Mouse (Mus musculus) forebrain, embryonic 15.5 days (tissue): ENCODE data around the gene Commd8. TPM values are rescaled to one million over a fixed set of nuclear protein-coding genes. Genes with fewer than 3 reads are reported as not detected.
"Not testable (repeated sequence)": the region's sequence is repeated elsewhere in the genome, so short reads cannot be mapped to it uniquely, and the experiment has no call there.

Source experiments
- ATAC-seq: fragments of 200-750 bp; cut with Nextera tagmentation; replicated peaks from 2 replicates; pipeline ENCODE4 v1.8.0; 2017; ENCODE audit warnings: mild to moderate bottlenecking, moderate TSS enrichment, moderate library complexity
- H3K27ac ChIP-seq: fragments of 300-500 bp; sonication (generic); replicated peaks from 2 replicates; pipeline ENCODE4 v1.5.1; 2015; ENCODE audit warnings: mild to moderate bottlenecking, inconsistent platforms
- H3K27me3 ChIP-seq: fragments of 300-500 bp; sonication (generic); 2 replicates; pipeline ENCODE4 v1.6.1; 2015; ENCODE audit warnings: inconsistent platforms
- H3K36me3 ChIP-seq: fragments of 300-500 bp; sonication (generic); 2 replicates; pipeline ENCODE4 v1.6.1; 2015; ENCODE audit warnings: mild to moderate bottlenecking, inconsistent platforms
- H3K4me1 ChIP-seq: fragments of 300-500 bp; sonication (generic); 2 replicates; pipeline ENCODE4 v1.6.1; 2015; ENCODE audit warnings: inconsistent platforms
- H3K4me2 ChIP-seq: fragments of 300-500 bp; sonication (generic); replicated peaks from 2 replicates; pipeline ENCODE4 v1.6.1; 2015; ENCODE audit warnings: mild to moderate bottlenecking, inconsistent platforms
- H3K4me3 ChIP-seq: fragments of 300-500 bp; sonication (generic); 2 replicates; pipeline ENCODE4 v1.5.1; 2015; ENCODE audit warnings: mild to moderate bottlenecking, inconsistent platforms
- H3K9ac ChIP-seq: fragments of 300-500 bp; sonication (generic); replicated peaks from 2 replicates; pipeline ENCODE4 v1.6.1; 2015; ENCODE audit warnings: mild to moderate bottlenecking, inconsistent platforms
- H3K9me3 ChIP-seq: fragments of 300-500 bp; sonication (generic); 2 replicates; pipeline ENCODE4 v1.6.1; 2016; ENCODE audit warnings: inconsistent platforms
- WGBS: fragments of 180-500 bp; shearing (Covaris S2); methylation state at CpG from one replicate; pipeline ENCODE4 v1.1.7; 2015; ENCODE audit warnings: mixed read lengths; 5-methylcytosine and 5-hydroxymethylcytosine counted together
- polyA plus RNA-seq: library from polyadenylated mRNA; unstranded; fragments of >200 nt; fragmentation: Nextera tagmentation; extraction: Ambion mirVana; gene quantifications from 2 replicates; pipeline ENCODE4 v1.2.1, GENCODE M21; 2015

Gene Commd8
- polyA plus RNA-seq, 1 experiment from 2014 or later = 145 TPM

DNA sequence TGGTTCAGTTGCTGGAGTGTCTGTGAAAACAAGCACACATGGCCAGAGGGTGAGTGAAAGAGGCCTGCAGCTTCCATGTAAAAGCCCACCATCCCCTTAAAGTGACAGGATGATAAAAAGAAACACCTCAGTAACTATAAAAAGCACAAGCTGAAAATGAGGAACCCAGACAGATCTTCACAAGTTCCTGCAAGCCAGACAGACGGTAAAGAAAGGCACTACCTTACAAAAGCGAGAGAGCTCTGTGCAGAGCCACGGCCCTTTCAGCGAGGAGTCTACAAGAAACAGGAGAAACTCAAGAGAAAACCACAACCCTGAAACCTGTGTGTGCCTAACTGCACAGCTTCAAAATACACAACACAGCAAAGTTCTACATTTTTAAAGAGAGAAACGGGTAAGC is 5.1 kb downstream of the Commd8 start:
- Histone ChIP-seq H3K4me2 (no peak overlapping the region), H3K27me3 (no peaks in the 10 kb centered on the region), H3K4me1 (peaks cover 10% of the 10 kb centered on the region), H3K9ac (no peak overlapping the region), H3K4me3 (no peak overlapping the region), H3K36me3 (peaks cover 43% of the 10 kb centered on the region), H3K9me3 (no peaks in the 10 kb centered on the region), H3K27ac (no peak overlapping the region)
- 90% methylated on average over 5 of the region's 5 CpGs for WGBS
- no peak for ATAC-seq

GRCm38 (mm10) chr5:72160781-72161485 is 7.1 kb downstream of the Commd8 start:
- Histone ChIP-seq H3K9ac (no peak overlapping the region), H3K27ac (no peak overlapping the region), H3K27me3 (no peaks in the 10 kb centered on the region), H3K4me1 (no peaks in the 10 kb centered on the region), H3K4me3 (no peak overlapping the region), H3K4me2 (no peak overlapping the region), H3K9me3 (no peaks in the 10 kb centered on the region), H3K36me3 (peaks cover 52% of the 10 kb centered on the region)
- no peak for ATAC-seq
- WGBS = 91% methylated on average over 11 of the region's 11 CpGs

GRCm38 (mm10) chr5:72159537-72159936 is 8.5 kb downstream of the Commd8 start:
- Histone ChIP-seq H3K4me1 (no peaks in the 10 kb centered on the region), H3K9ac (no peak overlapping the region), H3K4me3 (no peak overlapping the region), H3K9me3 (no peaks in the 10 kb centered on the region), H3K36me3 (peaks cover 58% of the 10 kb centered on the region), H3K27ac (no peak overlapping the region), H3K4me2 (no peak overlapping the region), H3K27me3 (no peaks in the 10 kb centered on the region)
- ATAC-seq = no peak
- 91% methylated on average over 6 of the region's 6 CpGs for WGBS

- H3K36me3 ChIP-seq = peaks cover 58% of the 10 kb centered on the region
- WGBS = 92% methylated on average over 12 of the region's 12 CpGs
- no peak overlapping the region for H3K4me3 ChIP-seq
- no peaks in the 10 kb centered on the region for H3K4me1 ChIP-seq
- no peak overlapping the region for H3K4me2 ChIP-seq
- no peaks in the 10 kb centered on the region for H3K9me3 ChIP-seq
- no peaks in the 10 kb centered on the region for H3K27me3 ChIP-seq
- no peak for ATAC-seq
- H3K27ac ChIP-seq = no peak overlapping the region
- no peak overlapping the region for H3K9ac ChIP-seq
Observed at GRCm38 (mm10) chr5:72158667-72159066, 9.3 kb downstream of the Commd8 start.

GRCm38 (mm10) chr5:72156598-72156997 is 11.4 kb downstream of the Commd8 start:
- H3K4me2 ChIP-seq = no peak overlapping the region
- H3K27ac ChIP-seq = no peak overlapping the region
- no peaks in the 10 kb centered on the region for H3K9me3 ChIP-seq
- no peak overlapping the region for H3K9ac ChIP-seq
- H3K4me3 ChIP-seq = no peak overlapping the region
- peaks cover 44% of the 10 kb centered on the region for H3K36me3 ChIP-seq
- no peaks in the 10 kb centered on the region for H3K27me3 ChIP-seq
- WGBS = 97% methylated on average over 5 of the region's 5 CpGs
- H3K4me1 ChIP-seq = no peaks in the 10 kb centered on the region
- no peak for ATAC-seq

DNA sequence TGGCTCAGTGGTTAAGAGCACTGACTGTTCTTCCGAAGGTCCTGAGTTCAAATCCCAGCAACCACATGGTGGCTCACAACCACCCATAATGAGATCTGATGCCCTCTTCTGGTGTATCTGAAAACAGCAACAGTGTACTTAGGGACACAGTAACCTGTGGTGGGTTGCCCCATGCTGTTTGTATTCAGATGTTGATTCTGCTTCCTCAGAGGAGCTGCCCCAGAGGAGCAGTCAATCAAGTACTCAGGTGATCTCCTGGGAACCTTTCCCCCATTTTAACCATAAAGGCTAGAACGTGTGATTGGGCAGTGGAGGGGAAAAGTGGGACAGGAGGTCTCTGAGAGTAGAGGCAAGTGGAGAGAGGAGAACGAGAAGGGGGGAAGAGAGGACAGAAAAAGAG is 12.3 kb downstream of the Commd8 start:
- not testable (repeated sequence) for H3K4me2 ChIP-seq, H3K27me3 ChIP-seq, H3K4me1 ChIP-seq, H3K9me3 ChIP-seq, H3K27ac ChIP-seq, H3K9ac ChIP-seq, H3K4me3 ChIP-seq, ATAC-seq
- WGBS = 76% methylated on average over 3 of the region's 3 CpGs
- H3K36me3 ChIP-seq = peaks cover 37% of the 10 kb centered on the region

DNA sequence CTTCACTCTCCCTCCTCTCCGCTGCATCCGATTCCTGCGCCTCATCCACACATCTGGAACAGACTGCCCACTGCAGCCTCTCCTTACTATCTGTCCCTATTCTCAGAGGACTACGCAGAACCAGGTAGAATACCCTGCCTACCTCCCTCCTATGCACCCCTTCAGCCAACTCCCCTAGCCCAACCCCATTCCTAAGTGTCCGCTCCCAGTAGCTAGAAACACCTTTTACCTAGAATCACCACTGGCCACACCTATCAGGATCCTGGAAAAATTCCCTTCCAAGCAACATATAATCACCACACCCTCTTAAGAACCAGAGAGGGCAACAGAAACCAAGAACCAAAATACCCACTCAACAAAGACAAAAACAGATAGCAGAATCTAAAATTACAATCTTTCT is 17.1 kb downstream of the Commd8 start:
- H3K9ac ChIP-seq = no peak overlapping the region
- H3K27me3 ChIP-seq = no peaks in the 10 kb centered on the region
- H3K4me3 ChIP-seq = no peak overlapping the region
- H3K9me3 ChIP-seq = no peaks in the 10 kb centered on the region
- peaks cover 17% of the 10 kb centered on the region for H3K4me1 ChIP-seq
- 93% methylated on average over 5 of the region's 5 CpGs for WGBS
- H3K27ac ChIP-seq = no peak overlapping the region
- 0 out of 2 replicates have a peak, but pooled peaks cover 5% of the 10 kb centered on the region for H3K36me3 ChIP-seq
- H3K4me2 ChIP-seq = no peak overlapping the region
- no peak for ATAC-seq

GRCm38 (mm10) chr5:72148679-72149078 is 19.3 kb downstream of the Commd8 start:
- H3K36me3 ChIP-seq = no peaks in the 10 kb centered on the region
- no peak overlapping the region for H3K4me2 ChIP-seq
- 33% methylated on average over 5 of the region's 5 CpGs for WGBS
- peak overlapping the region; percentile 37; the same call in 1 of the 2 replicates for H3K27ac ChIP-seq
- H3K9me3 ChIP-seq = no peaks in the 10 kb centered on the region
- no peak overlapping the region for H3K4me3 ChIP-seq
- no peaks in the 10 kb centered on the region for H3K27me3 ChIP-seq
- H3K9ac ChIP-seq = no peak overlapping the region
- ATAC-seq = 0 out of 2 replicates have a peak, but pooled peaks have one; percentile 26
- H3K4me1 ChIP-seq = peaks cover 17% of the 10 kb centered on the region

GRCm38 (mm10) chr5:72139619-72140018 is 28.4 kb downstream of the Commd8 start:
- H3K4me3 ChIP-seq = no peak overlapping the region
- 48% methylated on average over 1 of the region's 1 CpGs for WGBS
- peak; percentile 58 for ATAC-seq
- no peaks in the 10 kb centered on the region for H3K27me3 ChIP-seq
- H3K27ac ChIP-seq = no peak overlapping the region
- no peak overlapping the region for H3K9ac ChIP-seq
- no peaks in the 10 kb centered on the region for H3K36me3 ChIP-seq
- no peak overlapping the region for H3K4me2 ChIP-seq
- 0 out of 2 replicates have a peak, but pooled peaks cover 3% of the 10 kb centered on the region for H3K4me1 ChIP-seq
- H3K9me3 ChIP-seq = no peaks in the 10 kb centered on the region

DNA sequence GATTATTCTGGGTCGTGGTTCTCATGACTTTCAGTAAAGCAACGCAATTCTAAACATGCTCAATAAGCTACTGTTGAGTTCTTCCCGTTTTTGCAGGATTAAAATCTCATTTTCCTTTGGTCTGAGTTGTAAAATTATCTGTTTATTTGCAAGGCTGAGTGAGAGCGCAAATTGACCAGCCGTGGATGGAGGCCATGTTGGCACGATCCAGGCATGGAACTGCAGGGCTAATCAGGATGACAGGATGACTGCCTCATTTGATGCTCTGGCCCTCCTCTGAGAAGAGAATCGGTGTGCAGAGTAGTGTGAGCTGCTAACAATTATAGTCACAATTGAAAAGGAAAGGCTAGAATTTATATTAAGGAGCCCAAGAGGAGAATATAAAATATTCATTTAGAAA is 29.7 kb downstream of the Commd8 start:
- Histone ChIP-seq H3K9ac (no peak overlapping the region), H3K4me1 (0 out of 2 replicates have a peak, but pooled peaks cover 3% of the 10 kb centered on the region), H3K9me3 (no peaks in the 10 kb centered on the region), H3K27me3 (no peaks in the 10 kb centered on the region), H3K4me2 (no peak overlapping the region), H3K4me3 (no peak overlapping the region), H3K36me3 (no peaks in the 10 kb centered on the region), H3K27ac (no peak overlapping the region)
- no peak for ATAC-seq
- WGBS = 84% methylated on average over 7 of the region's 7 CpGs

- Histone ChIP-seq H3K27ac (no peak overlapping the region), H3K4me1 (no peaks in the 10 kb centered on the region), H3K9ac (no peak overlapping the region), H3K9me3 (no peaks in the 10 kb centered on the region), H3K4me3 (no peak overlapping the region), H3K27me3 (no peaks in the 10 kb centered on the region), H3K4me2 (no peak overlapping the region), H3K36me3 (no peaks in the 10 kb centered on the region)
- 67% methylated on average over 2 of the region's 2 CpGs for WGBS
- no peak for ATAC-seq
Observed at GRCm38 (mm10) chr5:72133906-72134305, 34.1 kb downstream of the Commd8 start.

DNA sequence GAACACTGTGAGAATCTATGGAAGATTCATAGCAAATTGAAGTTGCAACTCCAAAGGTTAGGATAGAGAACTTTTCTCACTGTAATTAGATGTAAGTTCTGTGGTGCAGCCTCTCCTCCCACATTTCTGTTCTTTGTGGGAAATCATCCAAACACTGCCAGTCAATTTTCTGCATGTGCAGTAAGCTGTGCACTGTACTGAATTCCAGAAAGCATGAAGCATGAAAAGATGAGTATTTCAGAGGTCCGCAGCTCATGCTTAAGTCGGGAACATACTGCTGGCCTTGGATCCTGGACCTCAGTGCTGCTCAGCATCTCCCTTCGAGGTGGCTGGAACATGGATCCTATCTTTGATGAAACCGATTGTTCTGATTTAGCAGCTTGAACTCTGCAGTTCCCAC is 41.3 kb downstream of the Commd8 start:
- ATAC-seq = no peak
- Histone ChIP-seq H3K27me3 (no peaks in the 10 kb centered on the region), H3K4me3 (no peak overlapping the region), H3K9ac (no peak overlapping the region), H3K4me2 (no peak overlapping the region), H3K9me3 (no peaks in the 10 kb centered on the region), H3K27ac (no peak overlapping the region), H3K4me1 (no peaks in the 10 kb centered on the region), H3K36me3 (no peaks in the 10 kb centered on the region)
- WGBS = 93% methylated on average over 4 of the region's 4 CpGs
